Mouse (Mus musculus) kidney, postnatal 25 days (tissue): ENCODE results near the gene Pabpc1l.
"Not testable (repeated sequence)": the region's sequence is repeated elsewhere in the genome, so short reads cannot be mapped to it uniquely, and the experiment has no call there.

Source experiments
- DNase-seq, 2 experiments: peaks; one replicate each; pipeline ENCODE4 v3.0.0; 2021; ENCODE audit warnings: mixed read lengths in 2 of 2

The Pabpc1l gene

DNA sequence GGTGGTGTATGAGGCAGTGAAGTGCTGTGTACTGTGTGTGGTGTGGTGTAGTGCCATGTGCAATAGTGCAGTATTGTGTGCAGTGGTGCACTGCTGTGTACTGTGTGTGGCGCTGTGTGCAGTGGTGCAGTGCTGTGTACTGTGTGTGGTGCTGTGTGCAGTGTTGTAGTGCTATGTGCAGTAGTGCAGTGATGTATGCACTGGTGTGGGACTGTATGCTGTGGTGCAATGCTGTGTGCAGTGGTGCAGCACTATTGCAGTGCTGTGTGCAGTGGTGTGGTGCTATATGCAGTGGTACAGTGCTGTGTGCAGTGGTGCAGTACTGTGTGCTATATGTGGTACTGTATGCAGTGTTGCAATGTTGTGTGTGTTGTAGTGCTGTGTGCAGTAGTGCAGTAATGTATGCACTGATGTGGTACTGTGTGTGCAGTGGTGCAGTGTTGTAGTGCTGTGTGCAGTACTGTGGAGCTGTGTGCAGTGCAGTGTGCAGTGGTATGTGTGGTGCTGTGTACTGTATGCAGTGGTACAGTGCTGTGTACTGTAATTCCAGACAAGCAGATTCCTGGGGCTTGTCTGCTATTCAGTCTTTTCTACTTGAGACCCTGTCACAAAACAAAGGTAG is 13.3 kb downstream of the Pabpc1l start:
- DNase-seq, result no peak

GRCm38 (mm10) chr2:164040949-164041348 is 15.7 kb downstream of the Pabpc1l start:
- DNase-seq, result no peak

GRCm38 (mm10) chr2:164041523-164041922 is 16.3 kb downstream of the Pabpc1l start:
- DNase-seq, result no peak

DNA sequence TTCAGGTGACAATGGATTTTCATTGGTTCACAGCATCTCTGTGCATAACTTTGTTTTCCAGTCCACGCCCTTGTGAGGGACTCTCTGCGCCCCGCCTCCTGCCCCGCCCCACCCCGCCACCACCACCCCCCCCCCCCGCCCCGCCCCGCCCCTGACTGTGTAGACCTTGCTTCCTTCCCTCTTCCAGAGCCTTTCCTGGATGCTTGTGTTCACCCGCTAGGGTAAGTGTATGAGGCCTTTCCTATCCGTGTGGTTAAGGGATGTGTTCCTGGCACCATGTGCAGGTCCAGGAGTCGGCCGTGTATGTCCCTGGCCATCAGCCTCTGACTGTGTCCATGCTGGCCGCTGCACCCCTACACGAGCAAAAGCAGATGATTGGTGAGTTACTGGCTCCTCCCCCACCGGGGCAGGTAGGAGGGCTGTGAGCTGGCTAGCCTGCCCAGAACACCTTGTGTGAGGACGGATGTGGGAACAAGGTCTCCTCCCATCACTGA is 22.0 kb downstream of the Pabpc1l start:
- DNase-seq, result peak; percentile 41 to 73

DNA sequence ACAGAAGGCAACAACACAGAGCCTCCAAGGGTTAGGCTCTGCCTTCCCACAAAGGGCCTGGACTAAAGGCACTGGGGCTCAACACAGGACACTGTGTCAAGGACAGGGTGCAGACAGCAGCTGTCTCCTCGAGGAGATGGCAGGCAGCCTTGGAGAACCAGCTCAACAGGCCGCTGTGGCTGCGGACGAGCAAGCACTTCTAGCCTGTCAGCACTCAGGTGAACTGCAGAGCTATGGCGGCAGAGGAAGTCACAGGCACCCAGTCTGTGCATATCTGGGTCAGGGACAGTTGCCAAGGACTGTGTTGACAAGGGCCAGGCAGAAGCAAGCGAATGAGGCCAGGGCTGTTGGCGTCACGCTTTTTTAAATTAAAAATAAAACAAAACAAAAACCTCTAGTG is 28.5 kb downstream of the Pabpc1l start:
- DNase-seq, result peak in 1 of 2 experiments; percentile 36

DNA sequence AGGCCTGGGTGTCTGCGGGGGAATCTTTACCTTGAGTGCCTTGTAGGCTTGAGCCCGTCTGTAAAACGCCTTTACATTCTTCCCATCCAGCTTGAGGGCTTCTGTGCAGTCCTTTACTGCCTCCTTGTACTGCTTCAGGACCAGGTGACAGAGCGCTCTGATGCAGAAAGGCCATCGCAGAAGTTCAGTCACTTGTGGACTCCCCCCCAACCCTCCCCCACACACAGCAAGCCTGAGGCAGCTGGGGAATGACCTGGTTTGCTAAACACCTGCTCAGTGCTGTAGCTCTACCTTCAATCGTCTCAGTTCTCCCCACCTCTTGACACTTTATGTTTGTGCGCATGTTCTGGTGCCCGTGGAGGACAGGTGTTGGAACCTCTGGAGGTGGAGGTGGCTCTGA is 29.4 kb downstream of the Pabpc1l start:
- no peak for DNase-seq

GRCm38 (mm10) chr2:164059634-164060235 is 34.5 kb downstream of the Pabpc1l start:
- DNase-seq, result no peak

DNA sequence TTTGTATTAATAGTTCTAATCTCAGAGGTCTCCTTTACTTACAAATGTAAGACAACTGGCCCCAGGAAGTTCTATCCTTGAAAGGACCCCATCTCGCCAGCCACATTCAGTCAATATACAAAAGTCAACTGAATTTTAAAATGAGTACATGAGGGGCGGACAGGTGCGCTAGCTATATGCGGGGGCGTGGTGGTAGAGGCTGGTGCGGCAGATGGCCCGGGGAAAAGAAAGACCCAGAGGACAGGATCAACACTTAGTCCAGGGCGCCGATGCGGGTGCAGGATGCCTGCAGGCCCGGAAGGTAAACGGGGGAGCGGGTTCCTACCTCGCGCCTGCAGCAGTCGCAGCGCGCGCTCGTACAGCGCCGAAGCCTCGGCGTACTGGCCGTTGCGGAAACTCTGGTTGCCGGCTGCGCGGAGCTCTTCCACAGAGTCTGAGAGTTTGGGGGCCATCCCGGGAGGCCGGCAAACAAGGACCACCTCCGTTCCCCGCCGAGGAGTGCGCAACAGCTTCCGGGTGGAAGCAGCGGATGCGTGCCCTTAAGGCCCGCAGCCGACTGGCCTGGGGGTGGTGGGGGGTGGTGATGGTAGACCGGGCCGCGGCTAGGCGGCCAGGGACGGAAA is 45.0 kb downstream of the Pabpc1l start, which contains the start of gene Stk4:
TSS of gene Stk4 (plus strand) at position 181 of the 623 bp plus-strand sequence.
- peak in 1 of 2 experiments; percentile 15 for DNase-seq

DNA sequence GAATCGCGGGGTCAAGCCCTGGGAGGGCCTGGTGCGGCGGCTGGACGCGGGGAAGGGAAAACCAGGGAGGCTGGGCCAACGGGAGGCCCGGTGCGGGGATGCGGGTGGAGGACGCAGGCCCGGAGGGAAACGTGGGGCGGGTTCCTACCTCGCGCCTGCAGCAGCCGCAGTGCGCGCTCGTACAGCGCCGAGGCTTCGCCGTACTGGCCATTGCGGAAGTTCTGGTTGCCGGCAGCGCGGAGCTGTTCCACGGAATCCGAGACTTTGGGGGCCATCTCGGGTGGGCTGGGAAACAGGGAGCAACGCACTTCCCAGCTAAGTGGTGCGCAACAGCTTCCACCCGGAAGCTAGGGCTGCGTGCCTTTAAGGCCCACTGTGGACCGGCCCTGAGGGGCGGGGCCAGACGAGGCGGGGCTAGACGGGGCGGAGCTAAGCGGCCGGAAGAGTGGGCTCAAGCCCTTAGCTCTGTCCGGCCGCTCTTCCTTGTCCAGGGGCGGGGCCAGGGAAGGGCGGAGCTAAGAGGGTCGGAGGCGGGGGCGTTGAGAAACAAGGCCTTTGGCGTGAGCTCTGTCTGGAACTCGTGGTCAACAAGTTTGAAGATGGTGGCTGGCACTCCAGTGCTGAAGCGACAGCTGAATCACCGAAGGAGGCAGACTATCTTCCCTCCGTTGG is 45.7 kb downstream of the Pabpc1l start, which contains the start of gene Tomm34:
TSS of gene Tomm34 (minus strand) at position 405 of the 672 bp plus-strand sequence.
- peak; percentile 98 for DNase-seq

GRCm38 (mm10) chr2:164071437-164071820 is 46.2 kb downstream of the Pabpc1l start:
- DNase-seq, result not testable (repeated sequence)

- DNase-seq, result no peak
Observed at GRCm38 (mm10) chr2:164072109-164072508, 46.9 kb downstream of the Pabpc1l start.

GRCm38 (mm10) chr2:164073120-164073519 is 47.9 kb downstream of the Pabpc1l start:
- DNase-seq, result no peak

- peak; percentile 99 for DNase-seq
Observed at GRCm38 (mm10) chr2:164073918-164074578, 48.8 kb downstream of the Pabpc1l start.

- no peak for DNase-seq
Observed at GRCm38 (mm10) chr2:164075088-164075487, 49.8 kb downstream of the Pabpc1l start.

DNA sequence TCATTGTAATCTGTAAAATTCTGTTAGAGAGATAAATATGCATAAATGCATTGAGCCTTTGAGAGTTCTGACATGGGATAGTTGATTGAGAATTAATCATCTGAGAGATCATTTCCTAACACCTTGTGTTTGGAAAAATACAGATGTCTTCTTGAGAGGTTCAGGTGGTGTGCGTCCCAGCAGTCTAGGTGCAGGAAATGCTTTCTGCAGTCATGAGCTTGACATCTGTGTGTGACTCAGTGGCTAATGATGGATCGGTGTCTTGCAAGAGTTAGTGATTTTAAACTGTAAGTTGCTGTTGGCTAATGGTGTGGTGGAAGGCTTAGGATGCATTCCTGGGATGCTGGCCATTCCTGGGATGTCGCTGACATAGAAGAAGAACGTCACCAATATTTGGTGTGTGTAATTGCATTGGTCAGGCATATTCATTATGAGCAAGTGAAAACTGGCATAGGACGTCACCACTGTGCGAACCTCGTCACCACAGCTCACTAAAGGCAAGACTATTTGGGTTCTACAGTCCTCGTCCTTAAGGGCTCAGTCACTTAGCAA is 51.7 kb downstream of the Pabpc1l start:
- DNase-seq, result no peak

GRCm38 (mm10) chr2:164077875-164078274 is 52.6 kb downstream of the Pabpc1l start:
- DNase-seq, result no peak

DNA sequence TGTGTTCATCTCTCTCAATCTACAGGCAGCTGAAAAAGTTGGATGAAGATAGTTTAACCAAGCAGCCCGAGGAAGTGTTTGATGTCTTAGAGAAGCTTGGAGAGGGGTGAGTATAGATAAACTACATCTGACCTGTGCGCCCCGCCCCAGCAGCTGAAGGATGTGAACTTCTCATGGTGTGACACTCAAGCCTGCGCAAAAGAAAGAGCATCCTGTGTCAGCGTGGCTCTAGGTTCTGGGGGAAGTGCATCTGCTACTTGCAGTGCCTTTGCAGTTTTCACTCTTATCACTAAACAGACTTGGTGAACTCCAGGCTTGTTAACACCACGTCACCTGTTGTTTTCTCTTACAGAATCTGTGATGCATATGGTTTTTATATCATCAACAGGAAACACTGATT is 54.2 kb downstream of the Pabpc1l start:
- DNase-seq, result no peak

GRCm38 (mm10) chr2:164081577-164081976 is 56.3 kb downstream of the Pabpc1l start:
- no peak for DNase-seq

DNA sequence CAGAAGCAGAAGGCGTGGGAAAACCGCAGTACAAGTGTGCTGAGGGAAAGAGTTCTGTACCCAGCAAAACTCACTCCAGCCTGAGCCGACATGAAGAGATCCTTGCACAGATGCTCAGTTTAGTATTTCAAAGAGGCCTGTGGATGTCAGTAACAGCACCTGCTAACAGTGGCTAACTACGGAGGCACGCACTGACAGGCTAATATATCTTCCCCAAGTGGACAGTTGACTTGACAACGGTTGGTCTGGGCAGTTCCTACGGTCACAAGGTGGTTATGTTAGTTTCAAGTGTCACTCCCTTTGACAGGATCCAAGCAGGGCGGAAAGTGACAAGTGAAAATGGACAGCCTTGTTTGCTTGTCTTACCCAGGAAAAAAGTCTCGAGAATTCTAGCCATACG is 56.9 kb downstream of the Pabpc1l start:
- no peak for DNase-seq

- no peak for DNase-seq
Observed at GRCm38 (mm10) chr2:164083609-164084341, 58.5 kb downstream of the Pabpc1l start.

- no peak for DNase-seq
Observed at GRCm38 (mm10) chr2:164084342-164084700, 59.1 kb downstream of the Pabpc1l start.
